Comparison of ENCODE assay signal across 15 mouse cellular contexts in the genomic region with DNA sequence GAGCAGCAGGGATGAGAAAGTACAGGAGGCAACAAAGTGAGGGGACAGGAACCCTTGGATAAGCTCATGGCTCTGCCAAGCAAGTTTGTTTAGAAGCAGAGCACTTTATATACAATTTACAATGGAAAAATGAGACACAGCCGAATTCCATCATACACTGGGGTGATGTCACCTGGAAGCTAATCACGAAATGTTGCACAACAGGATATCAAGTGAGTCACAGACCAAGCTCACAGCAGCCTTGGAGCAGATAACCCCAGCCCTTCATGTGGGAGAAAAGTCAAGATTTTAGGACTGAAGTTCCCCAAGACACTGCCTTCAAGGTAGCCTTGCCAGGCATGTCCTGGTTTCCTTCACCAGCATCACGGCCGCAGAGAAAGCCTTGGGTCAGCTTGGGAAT. TPM values are rescaled to one million over a fixed set of nuclear protein-coding genes. Genes with fewer than 3 reads are reported as not detected.
DNase-seq lines count a peak whose midpoint lies in the region; ATAC-seq and TF ChIP-seq lines count a peak whose summit lies in the region.
"Had no signal": no experiment of that assay in that cellular context is flagged by ENCODE, and none has a peak within 500 bp of the region (broad histone marks: within the 10 kb centered on the region; RNA-seq: fewer than 3 reads in every experiment).

No protein-coding gene starts in this region.

- peak; percentile 22 for DNase-seq in liver, adult 2 months (ENCODE audit: extremely low read depth, low read depth, low spot score)
- DNase-seq in adrenal gland, adult 2 months = peak; percentile 82
- DNase-seq in layer of hippocampus, adult 9-11 months = no peak
- DNase-seq in frontal cortex, postnatal 10 days (ENCODE audit: low spot score in 2 of 2) = no peak
- no peak for DNase-seq in kidney, adult 2 months
- DNase-seq: left cerebral cortex, postnatal 4 days; liver, postnatal 0 days; midbrain, embryonic 14.5 days; spleen, adult 18-20 months; thymus, adult 18-20 months had no signal

- no peak overlapping the region for H3K4me2 ChIP-seq in liver, embryonic 12.5 days
- H3K4me2 ChIP-seq in heart, embryonic 14.5 days (ENCODE audit: low read length) = no peak overlapping the region
- peak overlapping the region; percentile 8 for H3K4me2 ChIP-seq in myocyte (ENCODE audit: low read depth)

- TF ChIP-seq CTCF in liver, adult 2 months (IDR thresholded peaks at IDR 0.05; ENCODE audit: low read depth, low read length) = no peak
- no peak for TF ChIP-seq CTCF in kidney, adult 2 months (conservative IDR thresholded peaks at IDR 0.05; ENCODE audit: insufficient read depth, insufficient read length, low read depth, low read length)

- H3K36me3 ChIP-seq in liver, adult 2 months (ENCODE audit: control insufficient read depth, insufficient read depth, low read length) = no peaks in the 10 kb centered on the region
- H3K36me3 ChIP-seq in liver, embryonic 12.5 days = no peaks in the 10 kb centered on the region
- peaks cover 5% of the 10 kb centered on the region; the same call in 1 of the 2 replicates for H3K36me3 ChIP-seq in heart, embryonic 14.5 days (ENCODE audit: control insufficient read depth, insufficient read depth, low read length)
- H3K36me3 ChIP-seq in myocyte (ENCODE audit: control insufficient read depth, insufficient read depth) = no peaks in the 10 kb centered on the region
- H3K36me3 ChIP-seq in kidney, adult 2 months (ENCODE audit: control insufficient read depth, insufficient read depth, low read length) = no peaks in the 10 kb centered on the region

- H3K9ac ChIP-seq in liver, adult 2 months (ENCODE audit: low read depth, low read length) = no peak overlapping the region
- H3K9ac ChIP-seq in liver, embryonic 12.5 days = no peak overlapping the region
- no peak overlapping the region for H3K9ac ChIP-seq in heart, embryonic 14.5 days (ENCODE audit: low read length)
- H3K9ac ChIP-seq: liver, postnatal 0 days had no signal

- no peaks in the 10 kb centered on the region; the same call in 1 of the 2 replicates for H3K79me2 ChIP-seq in liver, adult 2 months (ENCODE audit: control insufficient read depth, insufficient read depth, low read length)
- H3K79me2 ChIP-seq in myocyte (ENCODE audit: control insufficient read depth, insufficient read depth) = peaks cover 4% of the 10 kb centered on the region

- WGBS in liver, adult 2 months = 66% methylated on average over 4 of the region's 4 CpGs
- 51% methylated on average over 4 of the region's 4 CpGs for WGBS in liver, embryonic 12.5 days (ENCODE audit: insufficient replicate concordance)
- WGBS in heart, embryonic 14.5 days = 49% methylated on average over 4 of the region's 4 CpGs
- 67% methylated on average over 4 of the region's 4 CpGs for WGBS in kidney, adult 2 months

- no peak overlapping the region for H3ac ChIP-seq in myocyte (ENCODE audit: control insufficient read depth, insufficient read length)

- no peak for TF ChIP-seq POLR2A in liver, adult 2 months (IDR thresholded peaks at IDR 0.05; ENCODE audit: extremely low read depth, insufficient read depth, low read length)
- TF ChIP-seq POLR2A in myocyte (IDR thresholded peaks at IDR 0.05; ENCODE audit: insufficient read length, low read depth) = no peak
- TF ChIP-seq POLR2A in kidney, adult 2 months (IDR thresholded peaks at IDR 0.05; ENCODE audit: low read depth, low read length) = no peak

- H3K4me1 ChIP-seq in liver, adult 2 months (ENCODE audit: control insufficient read depth, insufficient read depth, low read length) = no peaks in the 10 kb centered on the region
- H3K4me1 ChIP-seq in liver, embryonic 12.5 days = peaks cover 45% of the 10 kb centered on the region
- H3K4me1 ChIP-seq in heart, embryonic 14.5 days (ENCODE audit: control insufficient read depth in 2 of 2, insufficient read depth in 2 of 2, low read length in 2 of 2) = peaks cover 44 to 69% of the 10 kb centered on the region in 2 experiments
- H3K4me1 ChIP-seq in kidney, adult 2 months (ENCODE audit: control insufficient read depth, insufficient read depth, low read length) = 0 out of 2 replicates have a peak, but pooled peaks cover 6% of the 10 kb centered on the region

- no peaks in the 10 kb centered on the region; the same call in 1 of the 2 replicates for H3K27me3 ChIP-seq in liver, adult 2 months (ENCODE audit: control insufficient read depth, insufficient read depth, low read length)
- H3K27me3 ChIP-seq in liver, embryonic 12.5 days (replicated peaks) = peaks cover 3% of the 10 kb centered on the region; the same call in 1 of the 2 replicates
- no peaks in the 10 kb centered on the region for H3K27me3 ChIP-seq in heart, embryonic 14.5 days (ENCODE audit: control insufficient read depth, insufficient read depth, low read length)
- H3K27me3 ChIP-seq in myocyte (ENCODE audit: control insufficient read depth, insufficient read depth, insufficient read length) = no peaks in the 10 kb centered on the region
- no peaks in the 10 kb centered on the region for H3K27me3 ChIP-seq in kidney, adult 2 months (replicated peaks; ENCODE audit: control insufficient read depth, insufficient read depth, low read length)

- no peaks in the 10 kb centered on the region for H3K9me3 ChIP-seq in liver, embryonic 12.5 days (replicated peaks)
- no peaks in the 10 kb centered on the region for H3K9me3 ChIP-seq in heart, embryonic 14.5 days (ENCODE audit: control insufficient read depth, low read length)

- no peak for ATAC-seq in liver, embryonic 12.5 days
- no peak; the same call in 1 of the 2 replicates for ATAC-seq in heart, embryonic 14.5 days (ENCODE audit: insufficient number of reproducible peaks, insufficient read depth, low FRiP score, low read depth)
- ATAC-seq: hindbrain, embryonic 16.5 days; liver, postnatal 0 days had no signal

- no peak overlapping the region for H3K27ac ChIP-seq in liver, adult 2 months (replicated peaks; ENCODE audit: insufficient read depth, low read depth, low read length)
- no peak overlapping the region for H3K27ac ChIP-seq in liver, embryonic 12.5 days
- peak overlapping the region; percentile 14 to 23; a peak in 1 of 4 replicates for H3K27ac ChIP-seq in heart, embryonic 14.5 days (replicated peaks in 1 of 2; ENCODE audit: control insufficient read depth in 1 of 2, insufficient read depth in 1 of 2, low read depth in 2 of 2, low read length in 2 of 2)
- no peak overlapping the region for H3K27ac ChIP-seq in kidney, adult 2 months (ENCODE audit: insufficient read depth, low read depth, low read length)

- H3K4me3 ChIP-seq in liver, adult 2 months (ENCODE audit: insufficient read depth, low read depth, low read length) = no peak overlapping the region
- H3K4me3 ChIP-seq in liver, embryonic 12.5 days = no peak overlapping the region
- no peak overlapping the region for H3K4me3 ChIP-seq in heart, embryonic 14.5 days (ENCODE audit: control insufficient read depth in 1 of 2, insufficient read depth in 1 of 2, low read depth in 1 of 2, low read length in 2 of 2)
- no peak overlapping the region for H3K4me3 ChIP-seq in myocyte
- no peak overlapping the region for H3K4me3 ChIP-seq in kidney, adult 2 months (ENCODE audit: insufficient read depth, low read depth, low read length)
- H3K4me3 ChIP-seq: erythroblast, embryonic 14.5 days had no signal

TF ChIP-seq in myocyte, 11 proteins besides CTCF, POLR2A, EP300 and RAD21:
- TF ChIP-seq POLR2AphosphoS2 (IDR thresholded peaks at IDR 0.05; ENCODE audit: insufficient read length, low read depth) (no peak), CEBPB (IDR thresholded peaks at IDR 0.05; ENCODE audit: insufficient read depth, poor library complexity, severe bottlenecking) (peak; percentile 91)
TF ChIP-seq in myocyte: peak in this region for 1.

RNA-seq across cellular contexts. Expression of a gene that starts 22.7 kb away (rescaled TPM):
- 4.8 and 6.8 TPM in 2 replicates for total RNA-seq in liver, adult 2 months (2014; rRNA removed)
- polyA plus RNA-seq in liver, adult 2 months (2012; rRNA removed) = 6.6 and 6.9 TPM in 2 replicates
- 2.2 and 2.7 TPM in 2 replicates for polyA plus RNA-seq in liver, embryonic 12.5 days (2016; fragmentation: Nextera tagmentation; extraction: Ambion mirVana)
- total RNA-seq in adrenal gland, adult 2 months (2021) = 100 to 1,000 TPM; 124 to 139 TPM
- polyA plus RNA-seq in adrenal gland, adult 2 months (2012; rRNA removed) = 101 and 103 TPM in 2 replicates
- polyA plus RNA-seq in heart, embryonic 14.5 days (2014; fragmentation: Nextera tagmentation; extraction: Ambion mirVana) = 19.9 and 21.7 TPM in 2 replicates
- 13.8 TPM for polyA plus RNA-seq in myocyte (2012; fragmentation: generic; extraction: Trizol)
- polyA plus RNA-seq in kidney, adult 2 months (2012; rRNA removed) = 176 and 271 TPM in 2 replicates

Comparison
In these comparisons a context has a peak if more than half of its experiments do, and no peak if none do; other contexts are left out.
1. DNase-seq: peak in liver, adult 2 months (single experiment) and adrenal gland, adult 2 months (single experiment); none in layer of hippocampus, adult 9-11 months (single experiment), frontal cortex, postnatal 10 days (0 of 2) and kidney, adult 2 months (single experiment).
2. H3K27ac ChIP-seq: peak in heart, embryonic 14.5 days (2 of 2); none in liver, adult 2 months (single experiment), liver, embryonic 12.5 days (single experiment) and kidney, adult 2 months (single experiment).